Mouse (Mus musculus) midbrain, embryonic 10.5 days (tissue): ENCODE measurements around the gene Vipr1. TPM values are rescaled to one million over a fixed set of nuclear protein-coding genes. Genes with fewer than 3 reads are reported as not detected.

Experiments used
- DNase-seq: peaks from one replicate; pipeline ENCODE4 v3.0.0-alpha.2; 2017; ENCODE audit warnings: low spot score
- H3K27ac ChIP-seq: fragments of 300-500 bp; sonication (generic); replicated peaks from 2 replicates; pipeline ENCODE4 v1.5.1; 2016; ENCODE audit warnings: mild to moderate bottlenecking
- H3K27me3 ChIP-seq: fragments of 300-500 bp; sonication (generic); 2 replicates; pipeline ENCODE4 v1.6.1; 2016; ENCODE audit warnings: low read depth, mild to moderate bottlenecking; ENCODE audit not compliant: poor library complexity, severe bottlenecking
- H3K36me3 ChIP-seq: fragments of 300-500 bp; sonication (generic); 2 replicates; pipeline ENCODE4 v1.6.1; 2016; ENCODE audit warnings: mild to moderate bottlenecking, moderate library complexity
- H3K4me1 ChIP-seq: fragments of 300-500 bp; sonication (generic); 2 replicates; pipeline ENCODE4 v1.6.1; 2016
- H3K4me3 ChIP-seq: fragments of 300-500 bp; sonication (generic); 2 replicates; pipeline ENCODE4 v1.5.1; 2016; ENCODE audit warnings: mild to moderate bottlenecking, moderate library complexity
- H3K9me3 ChIP-seq: fragments of 300-500 bp; sonication (generic); replicated peaks from 2 replicates; pipeline ENCODE4 v1.6.1; 2016; ENCODE audit warnings: mild to moderate bottlenecking
- WGBS: fragments of 180-500 bp; shearing (Covaris S2); methylation state at CpG from one replicate; pipeline ENCODE4 v1.1.7; 2016; 5-methylcytosine and 5-hydroxymethylcytosine counted together
- polyA plus RNA-seq: library from polyadenylated mRNA; unstranded; fragments of >200 nt; fragmentation: Nextera tagmentation; extraction: Ambion mirVana; gene quantifications from 2 replicates; pipeline ENCODE4 v1.2.1, GENCODE M21; 2016

Vipr1 gene
- polyA plus RNA-seq, 1 experiment from 2014 or later: 0.80 TPM

DNA sequence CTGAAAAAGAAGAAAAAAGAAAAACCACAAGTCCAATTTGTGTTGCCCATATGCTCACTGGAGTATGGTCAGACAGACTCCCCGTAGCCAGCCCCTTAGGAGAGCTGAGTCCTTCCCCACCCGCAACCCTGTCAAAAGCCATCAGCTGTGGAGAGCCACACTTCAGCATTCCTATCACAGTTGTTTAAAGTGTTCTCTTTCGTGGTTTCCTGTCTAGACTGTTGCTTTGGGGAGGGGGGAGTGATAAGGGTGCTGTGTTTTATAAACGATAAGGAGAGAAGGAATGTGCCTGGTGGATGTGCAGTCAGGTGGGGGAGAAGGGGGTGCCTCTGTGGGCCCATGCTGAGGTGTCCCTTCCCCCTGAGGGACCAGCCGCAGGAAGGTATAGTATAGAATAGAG is 29.3 kb upstream of the Vipr1 start:
- H3K27ac ChIP-seq: no peak overlapping the region
- no peaks in the 10 kb centered on the region for H3K27me3 ChIP-seq
- 83% methylated on average over 5 of the region's 5 CpGs for WGBS
- no peak for DNase-seq
- H3K9me3 ChIP-seq: no peaks in the 10 kb centered on the region
- H3K4me1 ChIP-seq: no peaks in the 10 kb centered on the region
- H3K4me3 ChIP-seq: no peak overlapping the region
- H3K36me3 ChIP-seq: no peaks in the 10 kb centered on the region

DNA sequence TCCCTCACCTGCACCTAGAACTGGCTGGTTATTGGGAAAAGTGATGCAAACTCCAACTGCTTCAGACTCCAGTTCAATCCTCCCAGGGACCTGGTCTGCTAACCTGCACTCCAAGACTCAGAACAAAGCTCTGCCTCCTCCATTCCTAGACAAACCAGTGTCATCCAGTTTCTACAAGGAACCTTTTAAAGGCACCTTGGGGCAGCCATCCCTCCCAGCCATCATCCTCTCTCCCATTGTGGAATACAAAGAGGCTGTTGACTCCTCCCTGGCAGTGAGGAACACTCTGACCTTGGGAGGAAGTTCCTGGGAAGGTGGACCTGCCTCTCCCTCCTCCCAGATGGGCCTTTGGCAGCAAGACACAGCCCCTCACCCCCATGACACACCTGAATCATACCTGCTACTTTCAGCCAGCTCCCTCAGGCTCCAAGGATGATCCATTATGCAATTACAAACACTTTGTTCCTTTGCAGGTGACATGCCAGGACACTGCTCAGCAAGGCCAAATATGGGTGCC is 28.2 kb upstream of the Vipr1 start:
- no peak overlapping the region for H3K27ac ChIP-seq
- peaks cover 2% of the 10 kb centered on the region; the same call in 1 of the 2 replicates for H3K4me1 ChIP-seq
- no peaks in the 10 kb centered on the region for H3K36me3 ChIP-seq
- 0 out of 2 replicates have a peak, but pooled peaks cover 4% of the 10 kb centered on the region for H3K27me3 ChIP-seq
- no peak overlapping the region for H3K4me3 ChIP-seq
- DNase-seq: no peak
- H3K9me3 ChIP-seq: no peaks in the 10 kb centered on the region

DNA sequence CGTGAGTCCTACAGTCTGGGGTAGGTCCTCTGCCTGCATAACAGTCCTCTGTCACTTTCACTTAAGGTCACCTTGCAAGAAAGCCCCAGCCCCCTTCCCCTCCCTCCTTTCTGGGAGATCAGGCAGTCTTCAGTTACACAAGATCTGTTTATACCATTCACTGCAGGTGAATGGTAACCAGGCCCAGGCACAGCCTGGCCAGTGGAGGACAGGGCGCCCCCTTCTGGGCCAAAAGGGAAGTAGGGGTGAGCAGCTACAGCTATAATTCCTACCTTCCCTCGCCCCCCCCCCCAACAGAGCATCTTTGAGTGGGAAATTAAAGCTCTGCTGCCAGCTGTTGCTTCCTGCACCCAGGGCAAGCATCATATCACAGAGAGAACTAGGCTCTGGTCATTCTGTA is 26.0 kb upstream of the Vipr1 start:
- 48% methylated on average over 3 of the region's 3 CpGs for WGBS
- 0 out of 2 replicates have a peak, but pooled peaks cover 12% of the 10 kb centered on the region for H3K27me3 ChIP-seq
- no peak for DNase-seq
- H3K9me3 ChIP-seq: no peaks in the 10 kb centered on the region
- H3K36me3 ChIP-seq: no peaks in the 10 kb centered on the region
- no peak overlapping the region for H3K4me3 ChIP-seq
- peaks cover 2% of the 10 kb centered on the region; the same call in 1 of the 2 replicates for H3K4me1 ChIP-seq
- no peak overlapping the region for H3K27ac ChIP-seq

DNA sequence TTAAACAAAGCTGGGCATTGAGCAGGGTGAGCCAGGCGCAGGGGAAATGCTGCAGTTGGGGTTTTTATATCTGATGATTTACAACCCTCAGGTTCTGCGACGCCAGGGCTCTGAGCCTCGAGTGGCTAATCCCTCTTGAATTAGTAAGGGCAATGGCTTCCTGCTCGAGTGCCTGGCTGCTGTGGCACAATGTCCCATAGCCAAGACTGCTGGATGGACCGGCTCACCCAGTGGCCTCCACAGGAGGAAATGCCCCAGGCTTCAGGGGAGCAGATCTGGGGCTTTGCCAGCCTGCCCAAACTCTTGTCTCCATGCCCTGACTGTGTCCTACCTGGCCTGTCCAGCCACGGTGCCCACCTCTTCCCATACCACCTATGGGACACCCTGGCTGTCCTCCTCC is 23.1 kb upstream of the Vipr1 start:
- Histone ChIP-seq H3K9me3 (no peaks in the 10 kb centered on the region), H3K4me1 (peaks cover 2% of the 10 kb centered on the region; the same call in 1 of the 2 replicates), H3K4me3 (no peak overlapping the region), H3K27ac (no peak overlapping the region), H3K27me3 (0 out of 2 replicates have a peak, but pooled peaks cover 12% of the 10 kb centered on the region), H3K36me3 (no peaks in the 10 kb centered on the region)
- DNase-seq: no peak
- 64% methylated on average over 7 of the region's 7 CpGs for WGBS

DNA sequence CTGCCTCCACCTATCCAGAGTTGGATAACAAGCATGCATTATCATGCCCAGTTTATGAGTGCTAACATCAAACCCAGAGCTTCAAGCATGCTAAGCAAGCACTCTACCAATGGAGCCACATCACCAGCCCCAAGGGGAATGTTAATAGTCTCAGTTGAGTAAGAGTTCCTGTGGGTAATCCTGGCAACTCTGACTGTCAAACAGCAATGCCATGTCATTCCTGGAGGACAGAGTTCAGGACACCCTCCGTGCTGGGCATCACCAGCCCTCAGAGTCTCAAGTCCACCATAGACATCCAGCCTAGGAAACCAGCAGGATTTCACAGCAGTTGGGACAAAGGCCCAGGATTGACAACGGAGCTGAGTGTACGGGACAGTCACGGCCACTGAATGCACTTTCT is 19.3 kb upstream of the Vipr1 start:
- 0 out of 2 replicates have a peak, but pooled peaks cover 12% of the 10 kb centered on the region for H3K27me3 ChIP-seq
- no peaks in the 10 kb centered on the region for H3K9me3 ChIP-seq
- no peak overlapping the region for H3K4me3 ChIP-seq
- H3K36me3 ChIP-seq: no peaks in the 10 kb centered on the region
- DNase-seq: no peak
- peaks cover 2% of the 10 kb centered on the region; the same call in 1 of the 2 replicates for H3K4me1 ChIP-seq
- whole genome bisulfite sequencing: 86% methylated on average over 4 of the region's 4 CpGs
- H3K27ac ChIP-seq: no peak overlapping the region

DNA sequence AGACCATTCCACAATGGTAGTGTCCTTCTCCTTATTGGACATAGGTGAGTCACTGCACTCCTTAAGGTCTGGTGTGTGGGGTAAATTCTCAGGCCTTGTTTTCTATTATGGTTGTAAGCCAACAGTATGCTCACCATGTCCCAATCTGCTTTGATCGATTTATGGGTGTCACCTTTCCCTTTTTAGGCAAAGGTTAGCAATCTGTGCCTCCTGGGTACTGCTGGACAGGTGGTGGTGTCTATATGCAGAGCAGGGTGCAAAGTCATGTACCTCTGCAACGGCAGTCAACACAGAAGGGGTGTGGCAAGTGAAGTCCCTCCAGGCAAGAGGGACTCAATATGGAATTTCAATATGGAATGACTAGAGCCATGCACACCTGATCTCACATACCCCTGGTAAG is 17.6 kb upstream of the Vipr1 start:
- Histone ChIP-seq H3K4me1 (no peaks in the 10 kb centered on the region), H3K36me3 (no peaks in the 10 kb centered on the region), H3K9me3 (no peaks in the 10 kb centered on the region), H3K27ac (no peak overlapping the region), H3K4me3 (no peak overlapping the region), H3K27me3 (0 out of 2 replicates have a peak, but pooled peaks cover 1% of the 10 kb centered on the region)
- WGBS: 86% methylated on average over 2 of the region's 2 CpGs
- DNase-seq: no peak

DNA sequence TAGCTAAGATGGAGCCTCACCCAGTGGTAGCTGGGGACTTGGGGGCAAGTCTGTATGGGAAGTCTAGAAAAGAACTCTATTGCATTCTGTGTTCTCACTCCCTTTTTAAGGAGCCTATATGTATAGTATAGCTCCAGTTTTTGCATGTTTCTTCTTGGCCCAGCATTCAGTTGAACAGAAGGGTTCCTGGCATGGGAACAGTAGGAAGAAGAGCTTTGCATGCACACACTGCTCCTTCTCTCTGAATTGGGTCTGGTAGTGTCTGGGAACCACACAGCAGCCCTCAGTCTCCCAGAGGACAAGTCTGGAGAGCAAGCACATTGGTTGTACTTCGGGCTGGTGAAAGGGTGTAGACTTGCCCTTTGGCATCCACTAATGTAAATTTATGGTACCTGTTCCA is 11.9 kb upstream of the Vipr1 start:
- Histone ChIP-seq H3K36me3 (no peaks in the 10 kb centered on the region), H3K9me3 (no peaks in the 10 kb centered on the region), H3K4me3 (no peak overlapping the region), H3K4me1 (peaks cover 2% of the 10 kb centered on the region; the same call in 1 of the 2 replicates), H3K27ac (no peak overlapping the region), H3K27me3 (peaks cover 6% of the 10 kb centered on the region)
- WGBS: 94% methylated on average over 1 of the region's 1 CpGs
- DNase-seq: no peak

DNA sequence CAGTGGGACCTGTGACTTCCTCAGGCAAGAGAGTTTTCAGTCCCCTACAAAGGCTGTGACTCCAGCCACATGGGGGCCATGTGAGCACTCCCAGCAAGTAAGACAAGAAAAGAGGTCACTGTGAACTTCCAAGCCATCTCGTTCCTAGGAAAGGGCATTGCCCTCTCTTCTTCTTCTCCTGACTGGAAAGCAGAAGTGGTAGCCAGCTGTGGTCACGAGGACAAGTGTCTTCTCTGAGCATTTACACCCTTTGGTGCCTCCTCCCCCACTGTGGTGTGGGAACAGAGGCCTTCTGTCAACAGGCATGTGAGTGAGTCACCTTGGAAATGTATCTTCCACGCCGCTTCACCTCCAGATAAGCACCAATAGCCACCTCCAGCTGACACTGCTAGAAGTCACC is 10.6 kb upstream of the Vipr1 start:
- H3K4me3 ChIP-seq: no peak overlapping the region

DNA sequence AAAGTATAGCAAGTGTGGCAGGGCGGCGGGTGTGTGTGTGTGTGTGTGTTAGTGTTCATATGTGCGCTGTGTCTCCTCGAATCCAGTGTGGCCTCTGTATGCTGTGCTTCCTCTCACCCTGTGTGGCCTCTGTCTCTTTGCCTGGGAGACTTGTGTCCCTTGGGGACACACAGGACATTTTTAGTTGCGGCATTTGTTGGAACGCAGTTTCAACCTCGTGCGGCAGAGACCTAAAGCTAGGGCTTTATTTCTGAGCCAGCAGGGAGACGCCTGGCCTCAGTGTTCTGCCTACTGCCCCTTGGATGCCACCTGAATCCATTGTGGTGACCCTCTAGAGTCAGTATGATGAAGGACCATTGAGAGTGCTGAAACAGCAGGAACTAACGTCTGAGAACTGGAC is 9.6 kb upstream of the Vipr1 start:
- WGBS: 90% methylated on average over 10 of the region's 10 CpGs
- H3K9me3 ChIP-seq: no peaks in the 10 kb centered on the region
- no peak for DNase-seq
- no peak overlapping the region for H3K27ac ChIP-seq
- no peaks in the 10 kb centered on the region for H3K36me3 ChIP-seq
- peaks cover 2% of the 10 kb centered on the region; the same call in 1 of the 2 replicates for H3K4me1 ChIP-seq
- peaks cover 17% of the 10 kb centered on the region for H3K27me3 ChIP-seq
- H3K4me3 ChIP-seq: no peak overlapping the region

More for the DNA sequence above, 10.6 kb upstream of the Vipr1 start:
- peaks cover 12% of the 10 kb centered on the region for H3K27me3 ChIP-seq
- peaks cover 2% of the 10 kb centered on the region; the same call in 1 of the 2 replicates for H3K4me1 ChIP-seq
- 63% methylated on average over 4 of the region's 4 CpGs for WGBS
- DNase-seq: no peak
- no peaks in the 10 kb centered on the region for H3K36me3 ChIP-seq
- no peaks in the 10 kb centered on the region for H3K9me3 ChIP-seq
- H3K27ac ChIP-seq: no peak overlapping the region

DNA sequence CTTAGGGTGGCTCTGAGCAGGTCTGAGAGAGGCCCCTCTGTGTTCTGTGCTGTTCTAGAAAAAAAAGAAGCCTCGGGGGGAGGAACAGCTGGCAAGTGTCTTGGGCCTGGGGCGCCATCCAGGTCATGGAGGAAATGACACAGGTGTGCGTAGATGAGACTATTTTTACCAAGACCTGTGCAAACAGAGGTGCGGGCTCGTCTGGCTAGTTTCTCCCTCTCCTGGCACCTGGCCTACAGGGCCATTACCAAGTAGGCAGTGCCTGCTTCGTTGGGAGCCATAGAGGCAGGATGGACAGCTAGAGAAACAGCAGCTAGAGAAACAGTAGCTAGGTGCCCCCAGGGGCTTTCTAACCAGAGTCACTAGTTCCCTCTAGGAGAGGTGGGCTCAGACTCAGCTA is 9.2 kb upstream of the Vipr1 start:
- no peaks in the 10 kb centered on the region for H3K36me3 ChIP-seq
- no peak overlapping the region for H3K4me3 ChIP-seq
- 86% methylated on average over 6 of the region's 6 CpGs for WGBS
- no peak for DNase-seq
- no peak overlapping the region for H3K27ac ChIP-seq
- H3K4me1 ChIP-seq: peaks cover 2% of the 10 kb centered on the region; the same call in 1 of the 2 replicates
- H3K9me3 ChIP-seq: no peaks in the 10 kb centered on the region
- peaks cover 21% of the 10 kb centered on the region for H3K27me3 ChIP-seq

DNA sequence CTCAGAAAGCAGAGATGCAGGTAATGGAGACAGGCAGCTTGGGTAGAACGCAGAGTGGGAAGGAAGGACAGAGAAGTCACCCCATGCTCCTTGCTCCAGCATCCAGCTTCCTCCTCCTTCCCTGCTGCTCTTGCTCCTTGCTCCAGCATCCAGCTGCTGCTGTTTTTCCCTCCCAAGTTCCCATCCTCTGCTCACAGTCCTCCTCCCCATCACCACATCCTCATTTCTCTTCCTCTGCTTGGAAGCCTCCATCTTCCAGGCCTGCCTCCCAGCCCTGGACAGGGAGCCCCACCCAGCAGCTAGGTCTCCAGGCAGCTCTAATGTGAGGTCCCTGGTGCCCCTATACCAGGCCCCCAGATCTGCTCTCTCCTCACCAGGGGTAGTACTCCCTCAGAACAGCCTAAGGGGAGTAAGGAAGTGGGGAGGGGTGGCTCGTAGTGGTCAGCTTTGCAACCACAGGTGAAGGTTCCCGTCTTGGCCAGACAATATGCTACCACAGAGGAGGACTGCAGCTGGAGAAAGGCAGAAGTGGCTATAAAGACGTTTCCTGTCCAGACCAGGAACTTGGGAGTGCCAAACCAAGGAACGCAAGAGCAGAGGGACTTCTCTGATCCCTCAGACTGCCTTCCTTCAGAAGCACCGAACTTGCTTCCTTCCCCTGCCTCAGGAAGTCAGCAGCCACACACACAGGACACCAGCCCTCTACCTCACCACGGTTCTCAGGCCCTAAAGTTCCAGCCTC is 6.5 kb upstream of the Vipr1 start:
- 63% methylated on average over 7 of the region's 7 CpGs for WGBS
- peaks cover 48% of the 10 kb centered on the region for H3K27me3 ChIP-seq
- H3K36me3 ChIP-seq: no peaks in the 10 kb centered on the region
- peaks cover 2% of the 10 kb centered on the region; the same call in 1 of the 2 replicates for H3K4me1 ChIP-seq
- no peaks in the 10 kb centered on the region for H3K9me3 ChIP-seq
- DNase-seq: no peak
- H3K4me3 ChIP-seq: no peak overlapping the region
- no peak overlapping the region for H3K27ac ChIP-seq

DNA sequence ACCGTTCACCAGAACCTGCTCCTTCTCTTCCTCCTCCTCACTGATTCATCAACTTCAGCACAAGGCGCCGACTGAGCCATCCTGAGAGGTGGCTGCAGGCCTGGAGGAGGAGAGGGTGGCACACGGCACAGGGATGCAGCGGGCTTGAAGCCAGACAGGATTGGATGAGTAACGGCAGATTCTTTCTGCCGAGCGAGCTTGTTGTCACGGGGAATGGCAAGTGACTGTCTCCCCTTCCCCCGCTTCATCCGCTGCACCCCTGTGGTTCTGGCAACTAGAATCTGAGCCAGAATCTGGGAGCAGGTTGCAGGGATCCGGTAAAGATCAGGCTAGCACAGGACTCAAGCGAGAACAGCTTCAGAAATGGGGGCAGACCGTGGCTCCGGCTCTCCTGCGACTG is 2.7 kb upstream of the Vipr1 start:
- WGBS: 52% methylated on average over 16 of the region's 16 CpGs
- no peak overlapping the region for H3K27ac ChIP-seq

DNA sequence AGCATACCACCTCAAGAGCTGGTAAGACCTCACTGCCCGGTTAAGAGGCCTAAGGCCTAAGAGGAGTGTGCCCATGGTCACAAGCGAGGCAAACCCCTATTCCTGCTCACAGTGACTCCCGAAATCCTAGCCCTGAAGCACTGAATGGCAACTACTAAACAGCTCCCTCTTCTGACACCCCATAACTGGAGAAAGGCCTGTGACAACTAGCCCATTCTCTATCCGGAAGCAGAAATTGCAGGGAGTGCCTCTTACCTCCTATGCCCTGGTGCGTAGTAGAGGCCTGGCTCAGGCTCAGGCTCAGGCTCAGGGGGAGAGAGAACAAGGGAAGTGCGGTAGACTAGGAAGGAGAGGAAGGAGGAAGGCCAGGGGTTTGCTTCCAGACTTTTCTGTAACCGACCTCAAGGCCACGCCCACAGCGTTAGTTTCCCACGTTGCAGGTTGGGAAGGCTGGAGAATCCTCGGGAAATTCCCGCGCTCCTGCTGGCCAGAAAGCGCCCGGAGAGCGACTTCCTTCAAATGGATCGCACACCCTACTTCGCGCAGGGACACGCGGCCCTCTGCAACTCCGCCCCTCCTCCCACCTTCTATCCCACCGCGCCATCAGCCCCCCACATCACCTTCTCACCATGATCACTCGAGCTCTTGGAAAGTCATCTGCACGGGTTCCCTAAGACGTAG is 1.1 kb upstream of the Vipr1 start:
- WGBS: 10% methylated on average over 27 of the region's 27 CpGs
- peak overlapping the region; percentile 78; the same call in 1 of the 2 replicates for H3K27ac ChIP-seq
- H3K27me3 ChIP-seq: peaks cover 89% of the 10 kb centered on the region
- DNase-seq: no peak
- no peaks in the 10 kb centered on the region for H3K9me3 ChIP-seq
- no peaks in the 10 kb centered on the region for H3K36me3 ChIP-seq
- peak overlapping the region; percentile 64 for H3K4me3 ChIP-seq
- H3K4me1 ChIP-seq: peaks cover 24% of the 10 kb centered on the region

More for the DNA sequence above, 2.7 kb upstream of the Vipr1 start:
- no peak for DNase-seq
- Histone ChIP-seq H3K36me3 (no peaks in the 10 kb centered on the region), H3K4me1 (peaks cover 24% of the 10 kb centered on the region), H3K9me3 (no peaks in the 10 kb centered on the region), H3K4me3 (no peak overlapping the region), H3K27me3 (peaks cover 82% of the 10 kb centered on the region)
